Mouse (Mus musculus) cerebellum, postnatal 36 days (tissue): ENCODE measurements at regions not wholly inside any gene's neighbourhood (a gene's known extent, or its start where the extent isn't known, plus 50 kb on each side); places are given as distances from the start of the nearest gene placed in this dataset.

Source experiments
- DNase-seq, 2 experiments: peaks; one replicate each; pipeline ENCODE4 v3.0.0; 2021 to 2022; ENCODE audit warnings: mixed read lengths in 2 of 2

GRCm38 (mm10) chr10:17476720-17477119, 246.3 kb upstream of the Cited2 start:
- DNase-seq: no peak

DNA sequence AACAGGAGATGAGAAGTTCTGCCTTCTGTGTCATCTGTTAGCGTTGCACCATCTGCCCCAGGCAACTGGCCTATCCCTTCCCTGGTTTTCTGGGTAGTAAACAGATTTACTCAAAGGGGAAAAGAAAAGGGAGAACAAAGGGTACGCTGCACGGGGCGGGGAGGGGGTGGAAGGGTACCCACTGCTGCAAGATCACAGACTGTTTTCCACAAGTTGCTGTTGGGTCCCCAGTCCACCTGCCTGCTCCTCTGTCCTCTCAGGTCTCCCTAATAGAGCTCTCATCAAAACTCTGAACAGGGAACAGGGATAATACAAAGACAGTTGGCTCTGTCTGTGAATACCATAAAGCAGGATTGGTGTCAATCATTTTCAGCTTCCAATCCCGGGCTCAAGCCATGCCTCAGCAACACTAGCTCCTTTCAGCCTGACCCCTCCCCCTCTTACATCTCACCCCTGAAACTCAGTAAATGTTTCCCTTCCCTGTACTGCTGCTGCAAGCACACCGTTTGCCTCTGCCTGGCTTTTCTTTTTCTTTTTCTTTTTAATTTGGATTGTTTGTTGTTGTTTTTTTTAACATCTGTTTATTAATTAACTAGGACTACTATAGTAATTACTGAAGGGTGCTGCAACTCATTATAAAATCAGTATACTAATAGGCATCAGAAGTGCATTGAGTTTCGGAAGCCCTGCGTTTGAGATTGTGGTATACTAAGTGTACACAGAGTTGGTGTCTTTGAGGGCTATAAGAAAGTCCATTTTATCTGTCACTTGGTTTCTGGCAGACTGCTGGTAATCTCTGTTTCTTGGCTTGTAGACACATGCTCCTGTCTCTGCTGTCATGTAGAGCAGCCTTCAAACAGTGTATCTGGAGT, 244.0 kb upstream of the Cited2 start:
- no peak for DNase-seq

- DNase-seq: no peak
These were observed 240.3 kb upstream of the Cited2 start for GRCm38 (mm10) chr10:17482751-17483150.

GRCm38 (mm10) chr10:17485049-17485449, 238.0 kb upstream of the Cited2 start:
- DNase-seq: no peak

DNA sequence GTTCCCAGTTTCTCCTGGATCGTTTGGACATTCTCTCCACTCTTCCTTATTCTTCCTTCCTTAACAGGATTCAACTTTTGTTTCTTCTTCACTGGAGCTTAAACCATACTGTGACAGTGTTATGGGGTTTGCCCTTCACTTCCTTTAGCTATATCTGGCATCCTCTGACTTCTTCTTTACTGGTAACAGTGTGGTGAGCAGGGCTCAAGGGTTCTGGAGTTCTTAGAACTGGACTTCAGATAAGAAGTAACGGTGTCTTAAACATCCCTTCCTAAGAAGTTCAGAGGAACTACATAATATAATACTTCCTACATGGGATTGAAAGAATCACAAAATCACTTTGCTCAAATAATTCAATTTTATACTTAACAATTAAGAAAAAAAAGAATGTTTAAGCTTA, 237.5 kb upstream of the Cited2 start:
- DNase-seq: no peak

GRCm38 (mm10) chr10:17486011-17486410, 237.0 kb upstream of the Cited2 start:
- DNase-seq: no peak

GRCm38 (mm10) chr10:17487460-17487859, 235.6 kb upstream of the Cited2 start:
- DNase-seq: no peak

DNA sequence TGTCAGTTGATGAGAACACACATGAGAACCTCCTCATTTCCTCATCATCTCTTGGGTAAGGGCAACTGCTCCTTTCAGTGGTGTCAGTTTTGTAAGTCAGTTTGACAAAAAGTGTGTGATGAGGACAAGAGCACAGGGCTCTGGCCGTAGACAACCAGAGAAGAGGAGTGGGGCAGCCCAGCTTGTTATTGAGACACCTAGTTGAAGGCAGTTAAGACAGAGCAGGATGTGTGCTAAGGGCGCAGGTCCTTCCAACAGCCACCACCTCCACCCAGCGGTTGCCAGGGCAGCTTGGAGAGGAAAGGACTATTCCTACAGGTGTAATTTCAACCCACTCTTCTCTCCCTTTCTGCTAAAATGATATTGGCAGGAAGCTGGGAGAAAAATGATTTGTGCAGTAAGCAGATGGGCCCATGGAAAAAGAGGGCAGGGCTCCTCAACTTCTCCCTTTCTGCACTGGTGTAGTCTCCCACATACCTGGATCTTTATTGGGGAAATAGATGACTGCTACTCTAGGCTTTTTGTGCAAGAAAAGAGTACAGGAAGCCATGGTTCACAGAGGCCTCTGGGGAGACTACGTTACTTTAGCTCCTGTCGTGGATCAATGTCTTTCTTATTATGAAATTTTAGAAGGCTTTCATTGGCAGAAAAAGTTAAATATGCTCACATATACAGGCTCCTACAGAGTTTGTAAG, 231.3 kb upstream of the Cited2 start:
- no peak for DNase-seq

DNA sequence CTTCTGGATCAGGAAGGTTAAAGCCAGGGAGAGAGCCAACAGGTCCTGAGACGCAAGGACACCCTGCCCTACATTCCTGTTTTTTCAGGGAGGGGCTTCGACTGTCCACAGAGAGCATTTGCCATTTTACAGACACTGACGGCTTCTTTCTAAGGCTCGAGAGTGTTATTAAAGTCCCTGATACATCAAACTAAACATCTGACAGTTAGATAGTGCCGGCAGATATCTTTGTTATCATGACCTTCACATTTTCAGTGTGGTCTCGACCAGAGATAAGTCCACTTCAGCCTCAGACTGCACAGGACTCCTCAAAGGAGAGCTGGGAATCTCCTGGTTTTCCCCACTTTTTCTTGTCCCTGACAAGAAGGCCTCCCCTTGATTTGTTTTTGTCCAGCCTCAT, 229.9 kb upstream of the Cited2 start:
- no peak for DNase-seq

DNA sequence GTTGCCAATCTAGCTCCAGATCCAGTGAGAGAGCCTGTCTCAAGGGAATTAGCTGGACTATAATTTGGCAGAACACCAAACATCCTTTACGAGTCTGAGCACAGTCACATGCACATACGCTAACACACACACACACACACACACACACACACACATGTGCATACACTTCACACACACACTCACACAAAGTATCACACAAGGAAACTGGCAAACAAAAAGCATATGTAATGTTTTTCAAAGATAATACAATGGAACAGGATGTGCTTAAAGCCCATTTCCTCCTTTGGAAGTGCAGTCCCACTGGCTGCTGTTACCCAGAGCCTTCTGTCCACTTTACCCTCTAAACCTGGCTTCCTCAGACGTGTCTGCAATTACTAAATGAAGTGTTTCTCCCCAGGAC, 226.2 kb upstream of the Cited2 start:
- no peak for DNase-seq

DNA sequence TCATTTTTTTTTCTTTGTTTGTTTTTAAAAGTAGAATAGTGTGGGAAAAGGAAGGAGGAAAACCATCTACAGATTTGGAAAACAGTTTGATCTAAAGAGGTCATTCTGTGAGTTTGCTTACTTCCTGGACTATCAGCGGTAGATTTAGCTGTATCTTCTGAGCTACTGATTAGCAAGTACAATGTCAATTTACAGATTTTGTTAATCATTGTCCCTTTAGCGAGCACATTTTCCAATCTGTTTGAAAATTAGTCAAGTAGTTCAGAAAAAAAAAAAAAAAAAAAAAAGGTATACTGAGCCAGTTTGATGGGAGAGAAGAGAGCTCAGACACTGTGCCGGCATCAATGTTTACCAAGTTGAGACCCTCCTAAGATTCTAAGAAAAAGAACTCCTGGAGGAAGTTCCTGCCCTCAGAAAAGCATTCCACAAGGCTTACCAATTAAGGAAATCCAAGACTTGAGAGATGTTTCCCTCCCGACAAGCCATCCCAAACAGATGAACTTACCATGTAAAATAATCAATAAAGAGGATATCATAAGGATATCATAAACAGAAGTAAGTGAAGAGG, 212.3 kb upstream of the Cited2 start:
- no peak for DNase-seq

GRCm38 (mm10) chr10:17511779-17512335, 211.2 kb upstream of the Cited2 start:
- DNase-seq: no peak

DNA sequence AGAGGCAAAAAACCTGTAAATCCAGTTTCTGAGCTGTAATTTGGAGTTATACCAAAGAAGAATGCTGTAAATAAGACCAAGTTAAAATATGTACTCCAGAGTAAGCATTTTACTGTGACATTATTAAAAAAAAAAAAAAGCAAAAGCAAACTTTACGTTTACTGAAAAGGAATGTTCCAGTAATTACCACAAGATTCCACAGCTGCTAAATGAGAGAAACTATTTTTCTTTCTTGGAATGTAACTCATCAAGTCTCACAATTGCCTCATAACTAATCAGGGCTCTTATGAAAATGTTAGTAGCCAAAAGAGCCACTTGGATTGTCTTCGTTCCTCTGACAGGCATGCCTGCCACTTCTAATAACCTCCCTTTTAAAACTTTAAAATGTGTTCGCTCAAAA, 210.5 kb upstream of the Cited2 start:
- no peak for DNase-seq

DNA sequence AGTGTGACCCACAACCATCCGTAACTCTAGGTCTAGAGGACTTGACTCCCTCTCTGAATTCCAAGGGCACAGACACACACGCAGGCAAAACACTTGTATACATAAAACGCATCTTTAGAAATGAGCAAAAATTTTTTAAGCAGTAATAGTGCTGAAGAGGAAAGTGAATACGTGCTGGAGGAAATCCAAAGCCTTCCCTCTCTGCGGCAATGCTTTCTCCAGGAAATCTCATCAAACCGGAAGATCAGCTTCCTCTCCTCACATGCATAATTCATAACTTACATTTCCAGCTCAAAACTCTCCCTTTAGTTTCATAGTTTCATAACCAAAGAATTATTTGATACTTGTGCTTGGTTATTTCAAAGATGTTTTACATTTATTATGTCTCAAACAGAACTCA, 209.3 kb upstream of the Cited2 start:
- no peak for DNase-seq

DNA sequence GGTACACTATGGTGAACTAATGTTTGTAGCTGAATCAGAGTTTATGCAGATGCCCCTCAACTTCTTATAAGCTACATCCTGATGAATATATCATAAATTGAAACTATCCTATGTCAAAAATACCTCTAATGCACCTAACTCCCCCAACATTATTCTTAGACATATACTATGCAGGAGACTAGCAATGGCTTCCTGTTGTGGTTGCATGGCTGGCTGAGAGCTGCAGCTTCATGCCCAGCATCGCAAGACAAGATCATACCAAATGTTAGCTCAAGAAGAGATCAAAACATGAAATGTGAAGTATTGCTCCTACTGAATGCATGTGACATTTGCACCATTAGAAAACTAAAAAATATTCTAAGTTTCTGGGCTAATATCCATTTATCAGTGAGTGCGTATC, 206.9 kb upstream of the Cited2 start:
- no peak for DNase-seq

GRCm38 (mm10) chr10:17518423-17519175, 204.4 kb upstream of the Cited2 start:
- DNase-seq: no peak

DNA sequence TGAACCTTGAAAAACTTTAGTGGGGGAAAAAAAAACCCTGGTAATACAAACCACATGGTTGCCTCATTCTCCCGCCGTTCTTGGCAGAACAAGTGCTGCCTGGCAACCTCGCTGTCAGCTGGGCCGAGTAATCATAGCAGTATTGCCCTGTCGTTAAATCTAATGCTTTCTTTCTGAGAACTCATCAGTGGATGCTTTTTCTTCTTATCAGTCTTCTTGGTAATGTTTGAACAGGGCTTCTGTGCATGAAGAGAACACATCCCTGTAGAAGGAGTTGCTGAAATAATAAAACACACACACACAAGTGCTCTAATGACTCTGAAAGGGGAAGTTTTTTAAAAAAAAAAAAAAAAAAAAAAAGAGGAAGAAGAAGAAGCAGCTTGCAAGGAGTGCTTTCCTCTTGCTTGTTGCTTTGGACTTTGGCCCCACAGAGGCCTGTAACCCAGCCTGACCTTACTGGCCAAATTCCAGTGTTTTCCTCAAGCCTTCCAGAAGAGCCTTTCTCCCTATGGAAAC, 200.9 kb upstream of the Cited2 start:
- DNase-seq: peak; percentile 51 to 62

GRCm38 (mm10) chr10:17523558-17524328, 199.3 kb upstream of the Cited2 start:
- peak; percentile 48 to 58 for DNase-seq

GRCm38 (mm10) chr10:17527151-17527737, 195.8 kb upstream of the Cited2 start:
- no peak for DNase-seq

- no peak for DNase-seq
These were observed 194.9 kb upstream of the Cited2 start for GRCm38 (mm10) chr10:17528116-17528515.

DNA sequence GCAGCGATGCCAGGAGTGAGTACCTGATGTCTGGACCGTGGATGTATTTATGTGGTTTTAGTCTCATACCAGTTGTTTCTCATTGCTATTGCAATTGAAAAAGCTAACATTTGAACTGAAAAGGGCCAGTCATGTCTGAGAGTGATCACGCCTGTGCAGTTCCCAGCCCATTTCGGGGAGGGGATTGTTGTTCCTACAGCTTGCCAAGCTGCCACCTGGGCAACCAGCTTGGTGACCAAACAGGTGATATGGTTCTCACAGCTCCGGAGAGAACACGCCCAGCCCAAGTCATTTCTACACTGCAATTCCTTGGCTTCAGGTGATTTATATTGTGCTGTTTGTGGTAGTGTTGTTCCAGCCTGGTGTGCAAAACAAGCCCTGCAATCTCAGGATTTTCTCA, 194.2 kb upstream of the Cited2 start:
- no peak for DNase-seq
